Mouse (Mus musculus) naive thymus-derived CD4-positive, alpha-beta T cell, adult 5 months (primary cell): Measurements from ENCODE around the gene 2410141K09Rik. TPM values are rescaled to one million over a fixed set of nuclear protein-coding genes. Genes with fewer than 3 reads are reported as not detected.

Experiments used
- polyA plus RNA-seq: library from polyadenylated mRNA; unstranded; fragments of 100-300 nt; shearing (Covaris generic); gene quantifications from one replicate; pipeline ENCODE4 v1.2.1, GENCODE M21; 2017

2410141K09Rik gene
- polyA plus RNA-seq = 0.20 TPM

GRCm38 (mm10) chr13:66441018-66441417 lies at the start of gene 2410141K09Rik:
Gene 2410141K09Rik (minus strand): TSS chr13:66441118.

Other genes with a start within 250 kb of the 2410141K09Rik start
- not detected for gene Gm10772, start 213.5 kb downstream of the 2410141K09Rik start, polyA plus RNA-seq